Comparison of ENCODE assay signal across 8 mouse cellular contexts in the genomic region with DNA sequence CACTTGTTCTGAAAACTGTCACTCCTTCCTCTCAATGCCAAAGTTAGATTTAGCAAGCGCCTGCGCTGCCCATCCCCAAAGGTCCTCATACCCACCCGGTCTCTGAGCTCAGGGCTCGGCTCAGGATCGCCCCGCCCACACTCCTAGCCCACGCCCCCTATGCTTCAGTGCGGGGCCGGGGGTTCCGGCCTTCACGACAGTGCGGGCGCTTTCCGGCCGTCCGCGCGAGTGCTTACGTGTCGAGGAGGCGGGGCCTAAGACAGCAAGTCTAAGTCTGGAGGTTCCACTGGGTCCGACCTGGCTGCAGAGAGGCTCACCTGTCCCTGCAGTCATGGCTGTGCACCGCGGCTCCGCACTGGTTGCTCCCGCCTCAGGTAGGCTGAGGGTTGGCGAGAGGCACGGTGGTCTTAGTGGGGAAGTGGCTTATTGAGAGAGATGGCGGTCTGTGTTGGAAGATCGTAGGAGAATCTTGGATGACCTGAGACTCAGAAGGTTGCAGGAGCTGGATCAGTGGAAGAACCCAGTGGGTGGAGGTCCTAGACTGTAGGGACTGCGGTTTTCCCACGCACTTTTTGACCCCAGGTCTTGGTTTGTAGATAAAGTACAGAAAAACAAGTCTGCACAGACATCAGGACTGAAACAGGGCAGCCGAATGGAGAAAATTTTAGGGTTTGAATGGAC. TPM values are rescaled to one million over a fixed set of nuclear protein-coding genes. Genes with fewer than 3 reads are reported as not detected.
DNase-seq lines count a peak whose midpoint lies in the region; ATAC-seq and TF ChIP-seq lines count a peak whose summit lies in the region.

A gene (plus strand): TSS at position 233 of the 681 bp plus-strand sequence.

- H3K4me3 ChIP-seq in G1E (ENCODE audit: low read depth, low read length), result peak within 1 kb of the TSS; percentile 90
- peak within 1 kb of the TSS; percentile 90 for H3K4me3 ChIP-seq in forebrain, postnatal 0 days (ENCODE audit: low read depth, low read length)
- H3K4me3 ChIP-seq in lung, embryonic 16.5 days (ENCODE audit: low read length), result peak within 1 kb of the TSS; percentile 89

- peak within 1 kb of the TSS; percentile 54 for H3K27ac ChIP-seq in forebrain, postnatal 0 days (ENCODE audit: low read depth, low read length)
- peak within 1 kb of the TSS; percentile 69 for H3K27ac ChIP-seq in lung, embryonic 16.5 days (ENCODE audit: low read length)

- peaks cover 38% of the 10 kb centered on the region for H3K36me3 ChIP-seq in G1E (replicated peaks)
- peaks cover 13% of the 10 kb centered on the region for H3K36me3 ChIP-seq in forebrain, postnatal 0 days (ENCODE audit: insufficient read depth)
- peaks cover 14% of the 10 kb centered on the region for H3K36me3 ChIP-seq in lung, embryonic 16.5 days (ENCODE audit: control insufficient read depth, insufficient read depth, low read length)

- H3K27me3 ChIP-seq in G1E (ENCODE audit: insufficient read depth, low read length), result peaks cover 5% of the 10 kb centered on the region; the same call in 1 of the 2 replicates
- no peaks in the 10 kb centered on the region for H3K27me3 ChIP-seq in forebrain, postnatal 0 days (ENCODE audit: insufficient read depth, low read length)
- no peaks in the 10 kb centered on the region for H3K27me3 ChIP-seq in lung, embryonic 16.5 days (ENCODE audit: control insufficient read depth, insufficient read depth, low read depth, low read length)

- WGBS in forebrain, postnatal 0 days, result 3% methylated on average over 33 of the region's 33 CpGs
- WGBS in lung, embryonic 16.5 days, result 1% methylated on average over 33 of the region's 33 CpGs

- no peaks in the 10 kb centered on the region for H3K9me3 ChIP-seq in G1E (replicated peaks)
- H3K9me3 ChIP-seq in forebrain, postnatal 0 days (ENCODE audit: low read length), result no peaks in the 10 kb centered on the region
- no peaks in the 10 kb centered on the region for H3K9me3 ChIP-seq in lung, embryonic 16.5 days (ENCODE audit: control insufficient read depth, low read length)

- H3K4me1 ChIP-seq in G1E (ENCODE audit: insufficient read depth, low read depth, low read length), result peaks cover 39% of the 10 kb centered on the region
- peaks cover 11% of the 10 kb centered on the region; the same call in 1 of the 2 replicates for H3K4me1 ChIP-seq in forebrain, postnatal 0 days (ENCODE audit: insufficient read depth)
- H3K4me1 ChIP-seq in lung, embryonic 16.5 days (replicated peaks; ENCODE audit: control insufficient read depth, insufficient read depth, low read length), result peaks cover 20% of the 10 kb centered on the region

- ATAC-seq in G1E (ENCODE audit: extremely low read depth, insufficient number of reproducible peaks, low FRiP score, poor library complexity, severe bottlenecking), result peak; percentile 81
- ATAC-seq in forebrain, postnatal 0 days, result peak; percentile 98
- peak; percentile 97 for ATAC-seq in lung, embryonic 16.5 days (ENCODE audit: low read depth)

- peak within 1 kb of the TSS; percentile 76 for H3K9ac ChIP-seq in forebrain, postnatal 0 days
- peak within 1 kb of the TSS; percentile 88 for H3K9ac ChIP-seq in lung, embryonic 16.5 days (ENCODE audit: low read length)

- peak; percentile 82 for DNase-seq in G1E (ENCODE audit: low spot score)
- DNase-seq in cerebellum, adult 18-20 months, result peak; percentile 95 to 96
- DNase-seq in forebrain, postnatal 0 days, result peak; percentile 94
- DNase-seq in heart, postnatal 4 days, result peak; percentile 96
- peak; percentile 74 for DNase-seq in layer of hippocampus, adult 9-10 months (ENCODE audit: low spot score)
- peak; percentile 84 for DNase-seq in ovary, postnatal 10 days (ENCODE audit: low spot score)
- peak; percentile 91 to 94 for DNase-seq in thymus, postnatal 10 days (ENCODE audit: low spot score in 2 of 2)

- peak within 1 kb of the TSS; percentile 70 for H3K4me2 ChIP-seq in forebrain, postnatal 0 days (ENCODE audit: low read depth)
- H3K4me2 ChIP-seq in lung, embryonic 16.5 days (ENCODE audit: low read depth, low read length), result peak within 1 kb of the TSS; percentile 85

- no peak for TF ChIP-seq CTCF in G1E (IDR thresholded peaks at IDR 0.05; ENCODE audit: low read depth, low read length)
- TF ChIP-seq CTCF in forebrain, postnatal 0 days (IDR thresholded peaks at IDR 0.05; ENCODE audit: low read depth), result 0 out of 2 replicates have a peak, but pooled peaks have one; percentile 18

RNA-seq across cellular contexts. Expression of the gene that starts here (rescaled TPM):
- total RNA-seq in G1E (2014; fragmentation: Nextera tagmentation) (25.9 and 27.8 TPM in 2 replicates), G1E (2017) (9.2 and 12.4 TPM in 2 replicates)
- polyA plus RNA-seq in G1E (2012), result 6.5 and 6.7 TPM in 2 replicates
- 11.9 and 25.3 TPM in 2 replicates for total RNA-seq in forebrain, postnatal 0 days (2014; rRNA removed)
- 7.5 and 9.9 TPM in 2 replicates for polyA plus RNA-seq in forebrain, postnatal 0 days (2015; fragmentation: Nextera tagmentation; extraction: Ambion mirVana)
- total RNA-seq in heart, postnatal 4 days (2021), result 10 to 100 TPM; 26.8 to 28.2 TPM
- polyA plus RNA-seq in lung, embryonic 16.5 days (2015; fragmentation: Nextera tagmentation; extraction: Ambion mirVana), result 38.7 and 42.6 TPM in 2 replicates

Comparison
In these comparisons a context has a peak if more than half of its experiments do, and no peak if none do; other contexts are left out.
1. Peak in every context shown above with its lines: DNase-seq, ATAC-seq, H3K4me3 ChIP-seq and H3K27ac ChIP-seq.